Mouse (Mus musculus): Measurements from ENCODE around the gene Dhdds. TPM values are rescaled to one million over a fixed set of nuclear protein-coding genes. Genes with fewer than 3 reads are reported as not detected.

The Dhdds gene
- 10 to 100 TPM; 23.5 to 24.3 TPM for polyA plus RNA-seq (2017; shearing (Covaris generic))

- peak; percentile 100 for ATAC-seq
Measured at GRCm38 (mm10) chr4:134000466-134001438, at the start of gene Dhdds. Gene Dhdds, minus strand, starts transcription at chr4:134000918.

GRCm38 (mm10) chr4:134047648-134048047 is 46.9 kb upstream of the Dhdds start:
- ATAC-seq: no peak

GRCm38 (mm10) chr4:134043041-134043440 is 42.3 kb upstream of the Dhdds start:
- ATAC-seq: no peak

- no peak for ATAC-seq
Measured at GRCm38 (mm10) chr4:134041317-134042123, 40.8 kb upstream of the Dhdds start.

- ATAC-seq: peak; percentile 73
Measured at GRCm38 (mm10) chr4:134035953-134036352, 35.2 kb upstream of the Dhdds start.

DNA sequence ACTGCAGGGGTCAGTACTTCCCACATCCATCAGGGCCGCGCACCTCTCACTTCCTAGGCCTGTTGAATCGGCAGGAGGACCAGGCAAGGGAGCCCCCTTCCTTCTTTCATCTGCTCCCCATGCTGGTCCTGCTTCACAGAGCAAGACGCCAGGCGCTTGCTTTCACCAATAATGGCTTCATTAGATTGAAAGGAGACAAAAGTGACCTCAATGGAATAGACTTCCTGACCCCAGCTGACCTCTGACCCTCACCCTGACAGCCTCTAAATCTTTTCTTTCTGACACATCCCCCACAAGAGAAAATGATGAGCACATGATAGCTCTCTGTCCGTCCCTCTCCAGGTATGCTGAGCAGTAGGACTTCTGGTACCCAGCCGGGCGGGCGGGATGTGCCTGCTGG is 25.1 kb upstream of the Dhdds start:
- ATAC-seq: no peak

DNA sequence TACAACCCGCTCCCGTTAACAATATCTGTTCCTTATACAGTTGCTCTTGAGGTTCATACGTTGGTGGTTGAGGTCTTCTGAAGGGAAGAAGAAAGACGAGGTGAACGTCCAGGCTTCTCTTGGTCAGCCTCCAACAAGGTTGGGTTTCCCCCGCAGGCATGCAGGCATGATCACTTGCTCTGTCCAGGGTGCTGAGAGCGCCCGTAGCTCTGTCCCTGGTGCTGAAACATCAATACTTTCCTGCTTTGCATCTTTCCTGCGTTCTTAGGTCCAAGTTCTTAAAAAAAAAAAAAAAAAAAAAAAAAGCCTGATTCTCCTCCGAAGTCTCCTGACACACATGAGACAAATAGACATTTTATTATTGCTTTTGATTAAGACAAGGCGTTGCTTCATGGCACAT is 19.9 kb upstream of the Dhdds start:
- ATAC-seq: no peak

GRCm38 (mm10) chr4:134019641-134020351 is 19.1 kb upstream of the Dhdds start:
- no peak for ATAC-seq

DNA sequence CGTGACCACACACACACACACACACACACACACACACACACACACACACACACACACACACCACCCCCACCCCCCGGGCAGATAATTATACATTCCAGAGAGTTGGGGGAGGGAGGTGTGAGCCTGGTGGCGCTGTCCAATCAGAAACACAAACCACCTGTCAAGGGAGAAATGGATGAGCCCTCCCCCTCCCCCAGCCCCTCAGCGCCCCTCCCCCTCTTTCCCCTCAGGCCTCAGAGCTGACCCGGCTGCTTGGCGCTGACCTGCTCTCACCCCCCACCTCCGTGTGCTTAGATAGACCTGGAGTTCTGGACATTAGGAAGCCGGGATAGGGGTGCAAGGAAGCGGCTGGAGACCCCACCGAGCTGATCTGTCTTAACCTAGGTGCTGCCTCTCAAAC is 18.5 kb upstream of the Dhdds start:
- no peak for ATAC-seq

DNA sequence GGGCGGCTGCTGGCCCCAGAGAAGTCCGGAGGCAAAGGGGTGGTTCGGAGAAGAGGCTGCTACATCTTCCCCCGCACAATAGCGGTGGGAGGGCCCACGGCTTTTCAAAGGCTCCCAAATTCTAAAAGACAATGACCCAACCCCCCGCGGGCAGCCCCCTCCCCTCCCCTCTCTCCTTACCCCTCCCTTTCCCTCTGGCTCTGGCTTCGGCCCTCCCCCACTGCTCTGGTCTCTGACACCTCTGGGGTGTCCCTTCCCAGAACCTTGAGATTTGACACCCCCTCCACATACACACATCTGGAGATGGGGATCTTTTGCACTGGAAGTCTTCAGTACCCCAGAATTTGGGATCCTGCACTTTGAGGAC is 18.0 kb upstream of the Dhdds start, which contains the start of gene Lin28a:
Gene Lin28a, minus strand, starts transcription at position 63 of the 367 bp plus-strand sequence.
- no peak for ATAC-seq

DNA sequence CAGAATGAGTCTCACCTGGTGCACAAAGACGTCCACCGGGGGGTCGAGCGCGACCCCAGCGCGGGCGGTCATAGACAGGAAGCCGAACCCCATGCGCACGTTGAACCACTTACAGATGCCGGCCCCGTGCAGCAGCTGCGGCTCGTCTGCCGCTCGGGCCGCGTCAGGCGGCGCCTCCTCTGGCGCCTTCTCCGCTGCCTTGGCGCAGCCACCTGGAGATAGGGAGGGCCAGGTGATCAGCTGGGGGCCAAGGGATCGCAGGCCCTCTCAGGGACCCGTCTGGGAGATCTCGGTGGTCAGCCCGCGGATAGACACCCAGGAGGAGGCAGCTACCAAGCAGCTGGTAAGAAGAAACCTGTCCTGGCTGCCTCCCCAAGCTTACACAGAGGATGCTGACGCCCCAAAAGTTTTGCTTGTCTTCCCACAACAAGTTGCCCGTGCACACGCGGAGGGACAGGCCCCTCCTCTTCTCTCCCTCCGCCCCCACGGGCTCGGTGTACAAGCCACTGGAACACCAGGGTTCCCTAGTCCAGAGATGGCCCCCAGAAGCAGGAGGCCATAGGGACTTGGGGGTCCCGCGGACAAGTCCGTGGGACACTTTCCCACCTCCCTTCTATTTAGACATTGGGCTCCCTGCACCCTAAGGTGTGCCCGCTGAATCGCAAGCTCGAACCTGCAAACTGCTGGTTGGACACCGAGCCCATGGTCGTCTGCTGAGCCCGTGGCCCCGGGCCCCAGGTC is 17.5 kb upstream of the Dhdds start:
- ATAC-seq: no peak

DNA sequence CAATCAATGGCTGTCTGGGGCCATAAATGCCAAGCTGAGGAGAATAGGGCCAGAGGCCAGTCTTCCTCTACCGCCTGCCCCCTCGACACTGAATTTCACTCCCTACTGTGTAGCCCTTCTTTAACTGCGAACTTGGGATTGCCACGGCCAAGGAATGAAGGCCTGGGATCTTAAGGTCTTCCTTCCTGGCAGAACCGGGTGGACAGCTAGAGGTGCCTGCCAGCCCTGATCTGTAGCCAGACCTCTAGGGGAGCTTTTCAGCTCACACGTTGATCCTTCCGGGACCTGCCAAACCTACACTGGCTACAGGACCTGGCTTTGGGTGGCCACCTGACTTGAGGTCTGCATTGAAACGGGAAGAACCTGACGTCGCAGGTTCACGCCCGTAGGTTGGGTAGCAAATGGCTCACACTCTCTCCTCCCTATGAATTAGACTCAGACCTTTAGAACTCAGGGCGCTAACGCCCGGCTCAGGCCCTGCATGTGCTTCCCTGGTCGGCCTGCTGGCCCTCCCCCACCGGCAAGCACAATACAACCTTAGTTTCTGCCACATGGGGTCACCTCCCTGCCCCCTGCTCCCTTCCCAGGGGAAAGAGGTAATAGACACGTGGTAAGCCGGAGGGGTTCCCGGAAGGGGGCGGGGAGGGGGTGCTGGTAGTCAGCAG is 16.6 kb upstream of the Dhdds start:
- no peak for ATAC-seq

DNA sequence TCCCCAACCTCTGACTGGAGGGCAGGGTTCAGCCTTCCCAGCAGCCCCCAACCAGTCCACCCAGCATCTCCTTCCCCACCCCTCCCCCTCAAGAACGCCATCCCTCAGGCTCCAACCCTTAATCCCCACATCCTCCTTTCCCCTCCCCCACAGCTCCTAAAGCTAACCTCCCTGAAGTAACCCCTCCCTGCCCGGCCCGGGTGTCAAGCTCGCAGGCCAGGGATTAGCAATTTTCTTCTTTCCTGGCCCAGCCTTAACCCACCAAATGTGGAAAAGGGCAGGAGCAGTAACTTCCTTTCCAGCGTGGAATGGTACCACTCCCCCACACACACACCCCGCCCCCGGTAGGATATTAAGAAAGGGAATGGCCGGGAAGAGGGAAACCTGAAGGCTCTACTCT is 16.0 kb upstream of the Dhdds start:
- ATAC-seq: no peak

- no peak for ATAC-seq
Measured at GRCm38 (mm10) chr4:134016208-134016607, 15.5 kb upstream of the Dhdds start.

DNA sequence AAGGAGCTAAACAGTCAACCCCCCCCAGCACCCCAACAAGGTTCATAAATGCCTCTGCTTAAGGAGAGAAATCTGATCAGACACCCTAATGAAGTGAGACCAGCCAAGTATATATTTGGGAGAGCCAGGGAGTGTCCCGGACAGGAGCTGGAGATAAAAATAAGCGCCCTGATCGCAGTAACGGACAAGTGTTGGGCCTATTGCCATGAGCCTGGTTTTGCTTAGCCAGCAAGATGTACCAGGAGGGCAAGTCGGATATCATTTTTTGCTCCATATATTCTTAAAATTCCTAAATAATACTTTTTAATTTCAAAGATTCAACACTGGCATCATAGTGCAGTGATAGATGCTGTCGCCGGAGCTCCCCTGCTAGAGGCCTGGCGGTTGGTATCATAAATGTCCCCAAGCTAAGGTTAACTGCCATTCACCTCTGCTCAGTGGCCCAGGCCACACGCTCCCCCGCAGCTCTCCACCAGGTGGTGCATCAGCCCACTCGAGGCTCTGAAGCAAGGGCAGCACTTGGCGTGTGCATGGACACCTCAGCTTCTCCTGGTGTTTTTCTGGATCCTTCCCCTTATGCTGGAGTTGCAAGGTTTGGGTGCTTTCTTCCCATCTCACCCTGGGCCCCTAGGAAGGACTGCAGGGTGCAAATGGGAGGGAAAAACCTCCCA is 12.3 kb upstream of the Dhdds start:
- ATAC-seq: no peak

DNA sequence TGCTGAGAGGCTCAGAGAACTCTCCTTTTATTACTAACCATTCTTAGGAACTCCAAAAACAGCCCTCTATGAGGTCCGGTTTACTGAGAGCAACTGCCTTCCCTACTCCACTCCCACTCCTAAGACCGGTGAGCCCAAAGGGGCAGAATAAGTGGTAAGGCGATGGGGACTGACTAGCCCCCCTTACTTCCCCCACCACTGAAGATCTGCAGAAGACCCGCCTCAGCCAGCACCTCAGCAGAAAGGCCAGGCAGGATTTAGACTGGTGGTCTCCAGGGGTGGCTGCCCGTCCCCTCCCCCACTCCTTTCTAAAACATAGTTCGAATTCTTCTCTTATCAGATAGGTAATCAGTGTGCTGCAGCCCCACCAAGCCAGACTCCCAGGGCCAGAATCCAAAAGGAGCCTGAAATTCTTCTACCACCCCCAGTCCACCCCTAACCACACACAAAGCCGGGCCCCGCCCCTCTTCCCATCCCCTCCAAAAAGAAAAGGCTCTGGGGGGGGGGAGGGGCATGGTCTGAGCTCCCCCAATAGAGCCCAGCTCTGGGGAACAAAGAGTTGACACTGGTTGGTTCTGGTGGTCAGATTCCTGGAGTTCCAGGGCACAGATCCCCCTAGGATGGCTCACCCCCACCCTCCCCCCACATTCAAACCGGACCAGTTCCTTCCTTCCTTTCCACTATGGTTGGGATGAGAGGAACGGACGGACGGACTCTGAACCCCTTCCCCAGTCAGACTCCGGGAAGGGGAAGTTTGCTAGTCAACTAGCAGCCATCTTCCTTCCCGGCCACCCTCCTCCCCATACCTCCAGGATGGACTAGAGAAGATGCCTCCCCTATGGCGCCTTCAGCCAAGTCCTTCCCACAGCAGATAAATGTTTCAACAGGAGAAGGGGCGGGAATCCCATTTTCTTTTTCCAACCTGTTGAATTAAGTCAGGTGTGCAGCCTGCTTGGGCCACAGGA is 11.0 kb upstream of the Dhdds start:
- ATAC-seq: no peak

GRCm38 (mm10) chr4:134009709-134010108 is 9.0 kb upstream of the Dhdds start:
- ATAC-seq: no peak

DNA sequence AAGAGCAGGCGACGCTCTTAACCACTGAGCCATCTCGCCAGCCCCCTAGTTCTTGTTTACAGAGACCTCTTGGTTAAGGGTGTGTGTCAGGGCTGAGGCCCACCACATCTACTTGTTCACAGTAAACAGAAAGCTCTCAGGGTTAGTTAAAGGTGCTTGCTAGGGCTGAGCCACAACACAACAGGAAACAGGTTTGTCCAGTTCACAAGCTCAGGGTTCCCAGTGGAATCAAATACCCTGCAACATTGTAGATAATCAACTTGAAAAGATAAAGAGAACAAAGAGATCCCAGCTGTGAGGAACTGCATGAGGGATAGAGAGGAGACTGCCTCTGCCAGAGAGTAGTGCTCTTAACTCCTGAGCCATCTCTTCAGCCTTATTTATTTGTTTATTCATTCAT is 6.1 kb upstream of the Dhdds start:
- ATAC-seq: no peak

GRCm38 (mm10) chr4:134005581-134006358 is 5.1 kb upstream of the Dhdds start:
- ATAC-seq: no peak
